Mouse (Mus musculus) neutrophil, adult 5-6 weeks (primary cell): ENCODE measurements around the gene Tex2. TPM values are rescaled to one million over a fixed set of nuclear protein-coding genes. Genes with fewer than 3 reads are reported as not detected.
"Not testable (repeated sequence)": the region's sequence is repeated elsewhere in the genome, so short reads cannot be mapped to it uniquely, and the experiment has no call there.

Experiments used
- ATAC-seq: fragments of 151-379, 151-347 bp; 2 replicates; pipeline ENCODE4 v1.8.0; 2017; ENCODE audit warnings: mild to moderate bottlenecking, moderate TSS enrichment; ENCODE audit not compliant: insufficient number of reproducible peaks, poor library complexity, low FRiP score, severe bottlenecking; ENCODE audit errors: extremely low read depth
- total RNA-seq: library from RNA; stranded (forward); fragments of 200-1000 nt; gene quantifications from 2 replicates; pipeline ENCODE4 v1.2.3, GENCODE M21; 2017

Tex2 gene
- total RNA-seq, 1 experiment from 2014 or later: 15.9 TPM

DNA sequence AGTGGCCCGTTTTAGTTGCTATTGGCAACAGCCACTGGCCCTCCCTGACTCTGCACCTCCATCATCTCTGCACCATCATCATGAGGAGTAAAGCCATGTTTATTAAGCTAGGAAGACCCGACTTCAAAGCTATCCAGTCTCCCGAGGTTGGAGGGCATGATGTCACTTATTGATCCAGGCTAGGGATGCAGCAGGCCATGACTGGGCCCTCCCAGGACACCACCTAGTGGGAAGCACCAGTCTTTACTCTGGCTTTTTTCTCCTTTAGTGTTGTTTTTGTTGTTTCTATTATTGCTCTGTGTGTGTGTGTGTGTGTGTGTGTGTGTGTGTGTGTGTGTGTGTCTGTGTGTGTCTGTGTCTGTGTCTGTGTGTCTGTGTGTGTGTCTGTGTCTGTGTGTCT is 12.4 kb upstream of the Tex2 start:
- ATAC-seq: no peak

DNA sequence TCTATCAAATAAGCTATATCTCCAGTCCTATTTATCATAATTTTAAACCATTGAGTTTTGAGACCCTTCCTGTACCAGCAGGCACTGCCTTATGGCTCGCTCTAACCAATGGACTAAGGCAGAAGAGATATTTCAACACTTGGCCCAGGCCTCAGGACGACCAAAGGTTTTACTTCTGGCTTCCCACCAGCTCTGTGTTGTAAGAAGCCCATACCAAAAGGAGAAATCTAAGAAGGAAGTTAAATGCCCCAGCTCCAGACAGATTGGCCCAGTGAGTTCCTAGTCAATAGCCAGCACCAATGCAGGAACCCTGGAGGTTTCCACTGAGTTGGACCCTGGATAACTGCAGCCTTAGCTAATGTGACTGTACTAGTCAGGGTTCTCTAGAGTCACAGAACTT is 10.4 kb upstream of the Tex2 start:
- peak; percentile 41 for ATAC-seq

DNA sequence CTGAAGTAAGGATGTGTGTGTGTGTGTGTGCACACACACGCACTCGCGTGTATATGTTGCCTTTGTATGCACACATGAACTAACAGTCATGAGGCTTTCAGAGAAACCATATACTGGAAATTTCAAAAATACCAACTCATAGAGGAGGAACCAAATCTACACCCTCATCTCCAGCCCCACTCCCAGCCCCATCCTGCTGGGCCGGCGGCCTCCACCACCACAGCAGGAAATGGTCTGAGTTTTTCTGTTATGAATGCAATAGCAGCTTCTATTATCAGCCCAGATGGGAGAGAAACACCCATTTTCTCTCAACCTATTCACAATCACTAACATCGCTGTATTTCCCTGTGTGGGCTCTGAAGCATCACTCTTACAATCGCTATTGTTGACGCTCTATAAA is 8.8 kb upstream of the Tex2 start:
- ATAC-seq: no peak

DNA sequence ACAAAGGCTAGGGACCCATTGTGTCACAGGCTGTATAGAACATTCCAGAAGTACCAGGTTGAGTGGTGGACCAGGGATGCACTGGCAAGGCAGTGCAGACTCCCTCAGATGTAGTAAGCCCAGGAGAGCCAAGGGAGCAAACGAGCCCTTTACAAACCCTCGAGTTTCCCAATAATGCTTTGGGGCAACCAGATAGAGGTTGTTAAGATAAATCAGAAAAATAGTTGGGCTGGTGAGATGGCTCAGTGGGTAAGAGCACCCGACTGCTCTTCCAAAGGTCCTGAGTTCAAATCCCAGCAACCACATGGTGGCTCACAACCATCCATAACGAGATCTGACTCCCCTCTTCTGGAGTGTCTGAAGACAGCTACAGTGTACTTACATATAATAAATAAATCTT is 5.5 kb upstream of the Tex2 start:
- not testable (repeated sequence) for ATAC-seq

DNA sequence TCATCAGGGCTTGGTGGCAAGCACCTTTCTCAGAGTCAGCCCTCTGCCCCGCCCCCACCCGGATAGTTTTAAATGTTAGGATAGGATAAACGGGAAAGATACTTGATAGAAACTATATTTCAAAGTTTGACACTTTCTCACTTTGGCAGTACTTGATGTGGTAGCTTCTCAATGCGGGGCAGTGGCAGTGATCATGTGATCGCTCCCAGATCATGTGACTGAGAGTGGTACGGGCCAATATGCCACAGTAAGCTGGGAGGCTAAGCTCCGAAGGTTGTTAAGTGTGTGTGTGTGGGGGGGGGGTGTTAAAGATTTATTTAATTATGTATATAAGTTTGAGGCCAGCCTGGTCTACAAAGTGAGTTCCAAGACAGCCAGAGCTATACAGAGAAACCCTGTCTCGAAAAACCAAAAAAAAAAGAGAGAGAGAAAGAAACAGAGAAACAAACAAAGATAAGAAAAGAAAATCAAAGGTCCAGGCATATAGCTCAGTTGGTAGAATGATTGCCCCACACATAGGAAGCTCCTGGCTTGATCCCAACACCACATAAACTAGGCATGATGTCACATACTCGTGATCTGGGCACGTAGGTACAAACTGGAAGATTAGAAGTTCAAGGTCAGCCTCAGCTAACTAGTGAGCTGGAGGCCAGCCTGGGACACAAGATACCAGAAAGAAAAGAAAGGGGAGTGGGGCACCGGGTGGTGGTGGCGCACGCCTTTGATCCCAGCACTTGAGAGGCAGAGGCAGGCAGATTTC is 4.8 kb upstream of the Tex2 start:
- no peak for ATAC-seq

DNA sequence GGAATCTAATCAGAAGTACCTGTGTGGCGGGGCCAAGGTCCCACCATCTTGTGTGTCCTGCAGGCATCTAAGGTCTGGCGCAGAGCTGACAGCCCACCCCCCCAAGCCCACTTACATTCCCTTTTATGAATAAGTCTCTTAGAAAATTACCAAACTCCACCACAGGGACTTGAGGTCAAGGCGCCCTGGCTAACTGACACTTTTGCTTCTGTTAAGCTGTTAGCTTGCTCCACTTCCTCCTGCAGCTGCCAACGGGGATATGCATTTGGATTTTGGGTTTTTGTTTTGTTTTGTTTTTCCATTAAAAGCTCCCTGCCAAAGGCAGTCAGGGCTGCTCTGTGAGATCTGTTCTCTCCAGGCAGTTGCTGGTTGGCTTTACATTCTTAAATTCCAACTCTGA is 2.3 kb upstream of the Tex2 start:
- ATAC-seq: no peak

DNA sequence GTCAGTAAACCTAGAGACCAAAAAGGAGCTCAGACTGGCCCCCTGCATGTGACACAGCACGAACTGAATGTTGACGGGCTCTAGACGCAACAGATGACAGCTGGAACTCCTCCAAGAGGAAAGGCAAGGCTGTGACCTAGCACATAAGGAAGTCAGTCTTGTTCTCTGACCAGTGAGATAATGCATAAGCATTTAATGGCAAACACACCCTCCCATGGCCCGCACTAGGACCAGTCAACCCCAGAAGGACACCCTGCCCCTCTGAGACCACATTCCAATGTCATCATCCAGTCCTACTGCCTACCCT is 1.1 kb upstream of the Tex2 start:
- no peak for ATAC-seq

DNA sequence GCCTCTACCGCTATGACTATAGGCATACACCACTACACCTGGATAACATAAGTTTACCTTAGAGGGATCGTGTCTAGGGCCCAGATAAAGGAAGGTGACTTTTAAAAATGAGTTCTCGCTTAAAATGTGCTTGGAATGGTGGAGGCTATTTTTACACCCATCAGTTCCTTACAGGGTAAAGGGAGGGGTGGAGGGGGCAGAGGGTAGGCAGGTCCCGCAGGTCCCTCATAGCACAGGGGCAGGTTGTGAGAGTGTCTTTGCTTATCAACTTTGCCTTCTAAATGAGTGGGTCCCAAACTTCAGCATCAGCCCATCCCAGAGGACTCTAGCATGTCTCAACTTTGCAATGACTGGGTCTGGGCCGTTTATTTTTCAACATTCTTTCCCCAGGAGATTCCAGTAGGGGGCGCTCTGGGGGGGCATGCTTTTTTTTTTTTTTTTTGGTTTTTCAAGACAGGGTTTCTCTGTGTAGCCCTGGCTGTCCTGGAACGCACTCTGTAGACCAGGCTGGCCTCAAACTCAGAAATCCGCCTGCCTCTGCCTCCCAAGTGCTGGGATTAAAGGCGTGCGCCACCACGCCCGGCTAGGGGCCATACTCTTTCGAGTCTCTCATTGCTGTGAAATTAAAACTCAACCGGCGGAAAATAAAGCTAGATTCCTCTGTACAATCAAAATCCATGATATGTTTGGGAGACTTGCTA is 565 bp upstream of the Tex2 start:
- no peak for ATAC-seq

DNA sequence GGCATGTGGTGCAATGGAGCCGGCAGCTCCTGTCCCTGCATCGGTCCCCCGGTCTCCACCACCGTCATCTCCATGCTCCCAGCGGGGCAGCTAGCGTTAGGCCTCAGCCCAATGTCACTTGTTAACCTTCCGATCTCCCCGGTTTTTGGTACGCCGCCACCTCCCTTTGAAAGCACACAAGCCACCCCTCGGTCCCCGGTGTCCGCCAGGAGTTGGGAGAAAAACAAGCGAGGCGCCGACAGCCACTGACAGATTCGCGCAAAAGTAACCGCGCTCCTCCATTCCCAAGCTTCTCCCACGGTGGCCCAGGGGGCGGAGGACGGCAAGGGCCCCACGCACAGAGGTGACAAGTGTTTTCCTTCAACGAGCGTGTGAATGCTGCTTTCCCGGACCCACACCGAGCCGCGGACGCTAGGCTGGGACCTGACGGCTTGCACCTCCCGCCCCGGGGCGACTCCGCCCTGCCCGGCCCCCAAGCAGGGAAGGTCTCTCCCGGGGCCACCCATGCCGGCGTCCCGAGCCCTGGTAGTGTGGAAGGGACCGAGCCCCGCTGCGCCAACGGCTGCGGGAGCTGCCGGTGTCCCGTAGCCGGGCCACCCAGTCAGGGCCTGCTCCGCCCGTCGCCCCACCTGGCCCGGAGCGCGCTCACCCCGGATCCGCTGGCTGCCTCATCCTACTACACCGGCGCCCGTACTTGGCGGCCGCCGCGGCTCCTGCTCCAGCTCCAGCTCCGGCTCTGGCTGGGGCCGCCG is 838 bp downstream of the Tex2 start:
- ATAC-seq: peak; percentile 15; the same call in 1 of the 2 replicates

DNA sequence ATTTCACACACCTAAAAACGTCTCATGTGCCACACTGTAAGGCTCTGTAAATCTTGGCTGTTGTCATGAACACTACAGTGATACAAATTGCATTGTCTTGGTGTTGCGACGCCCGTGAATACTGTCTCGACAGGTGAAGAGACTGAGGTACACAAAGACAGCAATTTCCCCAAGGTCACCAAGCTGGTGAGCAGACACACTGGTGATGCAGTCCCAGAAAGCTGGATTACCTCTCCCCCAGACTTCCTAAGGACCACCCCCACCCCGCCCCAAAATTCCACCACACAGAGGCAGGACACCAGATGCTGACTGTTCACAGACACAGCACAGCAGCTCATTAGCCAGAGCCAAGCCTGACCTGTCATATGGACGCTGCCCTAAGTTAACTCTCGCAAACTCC is 3.5 kb downstream of the Tex2 start:
- ATAC-seq: no peak

DNA sequence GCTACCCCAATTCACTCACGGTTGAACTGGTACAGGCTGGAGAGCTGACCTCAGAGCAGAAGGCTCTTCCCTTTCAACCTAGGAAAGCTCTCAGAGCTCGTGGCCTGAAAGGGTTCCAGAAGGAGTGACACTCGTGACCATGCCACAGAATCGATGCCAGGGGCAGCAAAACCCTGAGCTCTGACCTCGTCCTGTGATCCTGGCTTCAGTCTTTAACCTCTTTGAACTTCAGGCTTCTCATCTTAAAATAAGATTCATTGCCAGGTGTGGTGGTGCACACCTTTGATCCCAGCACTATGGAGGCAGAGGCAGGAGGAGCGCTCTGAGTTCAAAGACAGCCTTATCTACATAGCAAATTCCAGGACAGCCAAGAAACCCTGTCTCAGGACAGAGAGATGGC is 5.9 kb downstream of the Tex2 start:
- ATAC-seq: no peak

DNA sequence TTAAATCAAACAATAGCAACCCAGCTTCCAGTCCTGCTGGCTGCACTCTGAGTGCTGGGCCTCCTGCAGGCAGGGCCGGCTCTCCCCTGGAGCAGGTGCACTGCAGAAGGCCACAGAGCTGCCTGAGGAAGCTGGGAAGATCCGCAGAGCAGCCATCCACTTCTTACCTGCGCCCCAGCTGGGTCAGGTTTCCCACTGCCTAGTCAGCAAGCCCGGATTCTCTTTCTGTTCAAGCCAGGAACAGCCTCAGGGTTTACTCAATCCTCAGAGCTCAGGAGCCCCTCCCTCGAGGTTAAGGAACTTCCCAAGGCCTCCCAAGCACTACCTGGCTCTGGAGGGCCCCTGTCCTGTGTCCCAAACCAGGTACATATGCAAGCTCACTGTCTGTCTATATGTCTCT is 7.2 kb downstream of the Tex2 start:
- ATAC-seq: no peak

DNA sequence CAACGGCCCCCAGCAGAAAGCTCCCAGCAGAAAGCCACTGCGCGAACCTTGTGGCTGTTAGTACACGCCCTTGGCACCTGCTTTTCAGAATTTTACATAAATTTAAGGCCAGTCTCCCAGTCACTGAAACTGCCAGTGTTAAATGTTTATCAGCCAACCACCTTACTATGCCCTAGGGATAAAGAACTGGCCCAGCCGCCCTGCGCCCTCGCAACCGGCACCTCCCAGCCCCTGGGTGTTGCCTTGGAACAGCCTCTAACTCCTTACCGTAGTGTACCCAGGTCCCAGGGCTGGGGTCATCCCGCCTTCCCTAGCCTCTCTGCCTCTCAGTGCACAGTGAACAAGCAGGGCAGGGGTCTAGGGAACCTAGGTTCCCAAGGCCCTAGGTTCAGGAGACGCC is 10.0 kb downstream of the Tex2 start:
- ATAC-seq: no peak

DNA sequence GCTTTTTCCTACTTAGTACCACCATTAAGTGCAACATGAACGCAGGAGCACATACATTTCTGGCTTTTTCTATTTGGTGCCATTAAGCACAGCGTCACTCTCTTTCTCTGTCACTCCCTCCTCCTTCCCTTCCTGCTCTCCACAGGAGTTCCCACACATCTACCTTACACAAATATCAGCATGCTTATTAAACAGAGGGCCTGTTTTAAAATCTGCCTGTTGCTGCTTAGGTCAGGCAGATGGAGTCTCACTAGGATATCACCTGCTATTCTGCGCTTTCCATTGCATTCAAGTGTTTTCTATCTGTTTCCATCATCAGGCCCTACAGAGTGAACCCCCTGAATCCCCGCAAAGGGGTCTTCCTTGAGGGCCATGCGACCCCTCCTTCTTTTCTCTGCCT is 13.1 kb downstream of the Tex2 start:
- ATAC-seq: no peak

DNA sequence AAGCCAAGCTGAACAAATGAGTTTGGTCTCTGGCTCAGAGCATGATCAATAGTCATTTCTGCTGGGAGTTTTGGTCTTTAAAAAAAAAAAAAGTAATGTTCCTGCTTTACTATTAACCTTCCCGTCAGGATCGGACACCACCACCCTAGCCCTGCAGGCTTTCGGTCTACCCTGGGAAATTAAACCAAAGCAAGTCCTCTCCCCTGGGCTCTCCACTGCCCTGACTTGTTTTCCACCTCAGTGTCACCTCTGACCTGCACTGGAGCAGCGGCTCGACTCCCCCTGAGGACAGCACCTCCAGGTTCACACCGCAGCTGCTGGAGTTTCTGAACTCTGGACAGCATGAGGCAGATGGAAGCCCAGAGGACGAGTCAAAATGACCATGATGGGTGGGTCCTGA is 13.9 kb downstream of the Tex2 start:
- ATAC-seq: no peak

DNA sequence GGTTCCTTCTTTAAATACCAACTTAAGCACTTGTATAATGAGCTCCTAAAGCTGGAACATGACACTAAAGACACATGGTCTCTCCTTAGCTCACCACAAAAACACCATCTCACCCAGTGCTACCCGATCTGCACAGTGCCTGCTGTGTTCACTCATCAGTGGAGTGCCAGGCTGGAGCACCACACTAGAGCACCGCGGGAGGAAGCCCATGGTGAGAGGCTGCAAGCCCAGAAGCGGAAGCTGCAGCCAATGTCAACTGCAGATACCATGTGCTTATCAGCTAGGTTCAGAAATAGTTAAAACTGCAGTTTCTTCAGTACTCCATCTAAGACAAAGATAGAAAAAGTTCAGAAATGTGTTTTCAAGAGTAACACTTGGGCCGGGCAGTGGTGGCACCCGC is 14.9 kb downstream of the Tex2 start:
- no peak for ATAC-seq

DNA sequence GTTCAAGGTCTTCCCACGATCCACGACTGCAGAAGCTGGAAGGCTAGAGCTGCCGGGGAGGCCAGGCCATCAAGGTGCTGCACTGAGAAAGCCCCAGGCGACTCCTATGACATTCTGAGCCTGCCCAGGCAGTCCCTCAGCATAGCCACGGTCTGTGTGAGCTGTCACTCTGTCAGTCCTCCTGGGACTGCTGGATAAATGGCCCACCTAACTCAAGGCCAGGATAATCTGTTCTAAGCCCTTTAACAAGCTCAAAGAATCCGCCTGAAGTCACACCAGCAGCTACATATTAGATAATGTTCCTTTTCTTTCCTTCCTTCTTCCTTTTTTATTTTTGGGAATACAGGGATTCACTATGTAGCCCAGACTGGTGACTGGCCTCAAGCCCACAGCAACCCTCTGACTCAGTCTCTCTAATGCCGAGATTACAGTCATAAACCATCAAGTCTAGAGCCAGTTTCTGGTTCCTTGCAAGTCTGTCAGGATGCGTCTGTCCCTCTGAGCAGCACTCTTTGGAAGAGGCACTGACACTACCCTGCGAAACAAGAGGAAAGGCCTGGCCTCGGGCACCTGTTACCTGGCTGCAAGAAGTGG is 15.4 kb downstream of the Tex2 start:
- ATAC-seq: no peak

DNA sequence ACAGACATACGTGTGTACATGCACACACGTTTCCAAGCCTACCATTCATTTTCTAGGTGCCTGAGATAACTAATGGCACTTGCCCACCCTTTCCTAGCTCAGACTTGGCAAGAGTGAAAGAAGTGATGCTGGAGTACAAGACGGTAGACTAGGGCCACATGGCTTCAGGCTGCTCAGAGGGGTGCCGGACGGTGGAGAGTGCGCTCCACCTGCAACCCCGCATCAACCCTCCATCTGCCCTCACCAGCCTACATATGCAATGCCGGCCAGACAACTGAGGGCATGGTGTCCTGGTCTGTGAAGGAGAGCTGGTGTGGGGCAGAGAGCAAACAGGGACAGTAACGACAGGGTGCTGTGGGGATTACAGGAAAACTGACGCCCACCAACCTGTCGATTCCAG is 22.0 kb downstream of the Tex2 start:
- no peak for ATAC-seq

DNA sequence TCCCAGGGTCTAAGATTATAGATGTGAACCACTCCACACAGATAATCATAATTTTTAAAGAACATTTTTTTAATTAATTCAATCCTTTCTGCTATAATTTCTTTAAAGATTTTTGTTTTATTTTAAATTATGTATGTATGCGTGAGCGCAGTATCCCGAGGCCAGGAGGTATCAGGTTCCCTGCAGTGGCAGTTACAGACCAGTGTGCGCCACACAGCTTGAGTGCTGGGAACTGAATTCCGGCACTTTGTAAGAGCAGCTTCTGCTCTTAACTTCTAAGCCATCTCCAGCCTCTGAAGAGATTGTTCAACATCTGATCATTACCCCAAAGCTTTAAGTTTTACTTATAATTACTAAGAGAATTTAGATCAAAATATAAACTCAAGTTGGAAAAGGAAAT is 23.1 kb downstream of the Tex2 start:
- no peak for ATAC-seq

DNA sequence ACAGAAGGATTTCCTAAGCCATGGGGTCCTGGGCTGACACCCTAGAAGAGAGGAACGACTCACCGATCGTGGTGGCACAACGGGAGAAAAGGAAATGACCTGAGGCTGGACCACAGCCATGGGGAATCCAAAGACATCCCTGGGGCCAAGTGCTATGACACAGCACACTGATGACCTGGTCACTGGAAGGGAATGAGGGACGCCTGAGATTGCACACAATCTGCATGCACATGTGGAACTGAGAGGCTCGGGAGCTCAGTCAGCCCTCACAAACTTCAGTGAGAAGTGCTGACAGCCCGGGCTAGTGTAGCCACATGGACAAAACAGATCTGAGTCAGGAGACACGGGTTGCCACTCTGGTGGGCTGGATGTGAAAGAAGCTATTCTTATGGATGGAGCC is 24.4 kb downstream of the Tex2 start:
- ATAC-seq: no peak
